Mouse (Mus musculus) liver, adult 2 months (tissue): ENCODE results near the gene Nap1l2. TPM values are rescaled to one million over a fixed set of nuclear protein-coding genes. Genes with fewer than 3 reads are reported as not detected.
"Not testable (repeated sequence)": the region's sequence is repeated elsewhere in the genome, so short reads cannot be mapped to it uniquely, and the experiment has no call there.

Source experiments
- DNase-seq: peaks from one replicate; pipeline ENCODE4 v3.0.0-alpha.2; 2011; ENCODE audit warnings: low read depth, low spot score; ENCODE audit errors: extremely low read depth
- H3K27ac ChIP-seq: fragments of 200-500 bp; replicated peaks from 2 replicates; pipeline ENCODE4 v1.5.1; 2012; ENCODE audit warnings: low read depth, mild to moderate bottlenecking, control low read depth, inconsistent platforms, low read length; ENCODE audit not compliant: insufficient read depth
- H3K27me3 ChIP-seq: fragments of 200-500 bp; 2 replicates; pipeline ENCODE4 v1.6.1; 2012; ENCODE audit warnings: mild to moderate bottlenecking, moderate library complexity, low read length, inconsistent platforms; ENCODE audit not compliant: control insufficient read depth, insufficient read depth
- H3K36me3 ChIP-seq: fragments of 200-500 bp; 2 replicates; pipeline ENCODE4 v1.6.1; 2012; ENCODE audit warnings: low read length, inconsistent platforms; ENCODE audit not compliant: control insufficient read depth, insufficient read depth
- H3K4me1 ChIP-seq: fragments of 200-500 bp; 2 replicates; pipeline ENCODE4 v1.6.1; 2011; ENCODE audit warnings: low read length; ENCODE audit not compliant: control insufficient read depth, insufficient read depth
- H3K4me3 ChIP-seq: fragments of 200-500 bp; 2 replicates; pipeline ENCODE4 v1.5.1; 2011; ENCODE audit warnings: low read depth, mild to moderate bottlenecking, control low read depth, low read length, moderate library complexity; ENCODE audit not compliant: insufficient read depth
- H3K79me2 ChIP-seq: fragments of 200-500 bp; 2 replicates; pipeline ENCODE4 v1.6.1; 2012; ENCODE audit warnings: inconsistent platforms, mild to moderate bottlenecking, low read length, moderate library complexity; ENCODE audit not compliant: control insufficient read depth, insufficient read depth
- H3K9ac ChIP-seq: fragments of 200-500 bp; 2 replicates; pipeline ENCODE4 v1.6.1; 2012; ENCODE audit warnings: low read depth, mild to moderate bottlenecking, control low read depth, inconsistent platforms, low read length
- CTCF ChIP-seq: fragments of 200-500 bp; IDR thresholded peaks from 2 replicates; pipeline ENCODE4 v1.5.1; 2011; ENCODE audit warnings: low read depth, low read length, control low read depth
- POLR2A ChIP-seq: fragments of 200-500 bp; IDR thresholded peaks from 2 replicates; pipeline ENCODE4 v1.6.1; 2011; ENCODE audit warnings: low read length, control low read depth; ENCODE audit not compliant: insufficient read depth; ENCODE audit errors: extremely low read depth
- WGBS: fragments of 180-500 bp; shearing (Covaris S2); methylation state at CpG from one replicate; pipeline ENCODE4 v1.1.7; 2018; 5-methylcytosine and 5-hydroxymethylcytosine counted together
- polyA plus RNA-seq: library from polyadenylated mRNA; depleted of rRNA; stranded (reverse); fragments of >200 nt; gene quantifications from 2 replicates; pipeline ENCODE4 v1.2.3, GENCODE M21; 2012; rRNA removed
- total RNA-seq: library from RNA; depleted of rRNA; stranded (reverse); fragments of >200 nt; gene quantifications from 2 replicates; pipeline ENCODE4 v1.2.3, GENCODE M21; 2014; rRNA removed

The Nap1l2 gene
- 0.07 TPM in 1 of 2 replicates, not detected in the other for total RNA-seq
- polyA plus RNA-seq, result not detected in 2 replicates

GRCm38 (mm10) chrX:103186431-103186786 lies at the start of gene Nap1l2:
Gene Nap1l2 (minus strand): TSS chrX:103186640.
- WGBS, result 5% methylated on average over 13 of the region's 13 CpGs
- Histone ChIP-seq H3K79me2 (no peaks in the 10 kb centered on the region), H3K4me3 (no peak within 1 kb of the TSS), H3K36me3 (no peaks in the 10 kb centered on the region), H3K27me3 (no peaks in the 10 kb centered on the region), H3K4me1 (no peaks in the 10 kb centered on the region), H3K9ac (no peak within 1 kb of the TSS), H3K27ac (no peak within 1 kb of the TSS)
- TF ChIP-seq CTCF (no peak), POLR2A (no peak)
- no peak for DNase-seq

- no peaks in the 10 kb centered on the region for H3K4me1 ChIP-seq
- no peak overlapping the region for H3K4me3 ChIP-seq
- H3K27me3 ChIP-seq, result no peaks in the 10 kb centered on the region
- WGBS, result 82% methylated on average over 4 of the region's 4 CpGs
- H3K27ac ChIP-seq, result no peak overlapping the region
- no peaks in the 10 kb centered on the region for H3K79me2 ChIP-seq
- TF ChIP-seq CTCF (no peak), POLR2A (no peak)
- H3K9ac ChIP-seq, result no peak overlapping the region
- DNase-seq, result no peak
- no peaks in the 10 kb centered on the region for H3K36me3 ChIP-seq
These were observed 28.8 kb upstream of the Nap1l2 start for GRCm38 (mm10) chrX:103215251-103215650.

- H3K79me2 ChIP-seq, result no peaks in the 10 kb centered on the region
- H3K4me1 ChIP-seq, result no peaks in the 10 kb centered on the region
- H3K27me3 ChIP-seq, result no peaks in the 10 kb centered on the region
- no peak overlapping the region for H3K9ac ChIP-seq
- no peak overlapping the region for H3K27ac ChIP-seq
- DNase-seq, result no peak
- no peak overlapping the region for H3K4me3 ChIP-seq
- WGBS, result 36% methylated on average over 1 of the region's 1 CpGs
- TF ChIP-seq POLR2A (no peak), CTCF (no peak)
- H3K36me3 ChIP-seq, result no peaks in the 10 kb centered on the region
These were observed 389 bp upstream of the Nap1l2 start for GRCm38 (mm10) chrX:103186829-103187228.

GRCm38 (mm10) chrX:103185781-103186430 lies 534 bp downstream of the Nap1l2 start:
- H3K4me3 ChIP-seq, result no peak overlapping the region
- 6% methylated on average over 20 of the region's 20 CpGs for WGBS
- H3K27ac ChIP-seq, result no peak overlapping the region
- no peaks in the 10 kb centered on the region for H3K36me3 ChIP-seq
- H3K9ac ChIP-seq, result no peak overlapping the region
- no peak for DNase-seq
- no peaks in the 10 kb centered on the region for H3K27me3 ChIP-seq
- no peaks in the 10 kb centered on the region for H3K79me2 ChIP-seq
- TF ChIP-seq POLR2A, result no peak
- TF ChIP-seq CTCF, result no peak
- H3K4me1 ChIP-seq, result no peaks in the 10 kb centered on the region

- TF ChIP-seq POLR2A, result no peak
- no peak for TF ChIP-seq CTCF
- Histone ChIP-seq H3K27ac (no peak overlapping the region), H3K4me1 (no peaks in the 10 kb centered on the region), H3K27me3 (no peaks in the 10 kb centered on the region), H3K4me3 (no peak overlapping the region), H3K79me2 (no peaks in the 10 kb centered on the region), H3K9ac (no peak overlapping the region), H3K36me3 (no peaks in the 10 kb centered on the region)
- no peak for DNase-seq
These were observed 2.9 kb downstream of the Nap1l2 start for GRCm38 (mm10) chrX:103183536-103183935.

GRCm38 (mm10) chrX:103179771-103180558 lies 6.5 kb downstream of the Nap1l2 start:
- Histone ChIP-seq H3K79me2 (no peaks in the 10 kb centered on the region), H3K36me3 (no peaks in the 10 kb centered on the region), H3K4me1 (no peaks in the 10 kb centered on the region), H3K27me3 (no peaks in the 10 kb centered on the region), H3K27ac (no peak overlapping the region), H3K4me3 (no peak overlapping the region), H3K9ac (no peak overlapping the region)
- TF ChIP-seq CTCF (no peak), POLR2A (no peak)
- 73% methylated on average over 4 of the region's 4 CpGs for WGBS
- DNase-seq, result no peak

- H3K9ac ChIP-seq, H3K36me3 ChIP-seq, H3K79me2 ChIP-seq, DNase-seq, H3K4me1 ChIP-seq, H3K4me3 ChIP-seq, H3K27me3 ChIP-seq, H3K27ac ChIP-seq: not testable (repeated sequence)
- WGBS, result 3% methylated on average over 24 of the region's 83 CpGs
These were observed 21.4 kb downstream of the Nap1l2 start for GRCm38 (mm10) chrX:103164948-103165605.
